Mouse (Mus musculus): ENCODE results near the gene B3gnt6. TPM values are rescaled to one million over a fixed set of nuclear protein-coding genes. Genes with fewer than 3 reads are reported as not detected.

Gene B3gnt6
- polyA plus RNA-seq, 1 experiment from 2014 or later = not detected

- WGBS = 28% methylated on average over 8 of the region's 8 CpGs
- Histone ChIP-seq H3K36me3 (no peaks in the 10 kb centered on the region), H3K4me1 (peaks cover 66% of the 10 kb centered on the region), H3K4me3 (no peak overlapping the region), H3K27me3 (ENCODE audit: low read depth, poor library complexity, severe bottlenecking) (0 out of 2 replicates have a peak, but pooled peaks cover 11% of the 10 kb centered on the region), H3K9me3 (replicated peaks) (no peaks in the 10 kb centered on the region), H3K27ac (0 out of 2 replicates have a peak overlapping the region, but pooled peaks have one; percentile 47)
- peak; percentile 65 for DNase-seq (ENCODE audit: low spot score)
Observed at GRCm38 (mm10) chr7:98155546-98156279, 43.6 kb downstream of the B3gnt6 start.

- Histone ChIP-seq H3K4me1 (peaks cover 67% of the 10 kb centered on the region), H3K36me3 (no peaks in the 10 kb centered on the region), H3K27me3 (ENCODE audit: low read depth, poor library complexity, severe bottlenecking) (0 out of 2 replicates have a peak, but pooled peaks cover 7% of the 10 kb centered on the region), H3K9me3 (replicated peaks) (no peaks in the 10 kb centered on the region), H3K27ac (no peak overlapping the region), H3K4me3 (no peak overlapping the region)
- DNase-seq (ENCODE audit: low spot score) = no peak
- 78% methylated on average over 5 of the region's 5 CpGs for WGBS
Observed at GRCm38 (mm10) chr7:98153892-98154291, 45.4 kb downstream of the B3gnt6 start.

GRCm38 (mm10) chr7:98153345-98153744 is 45.9 kb downstream of the B3gnt6 start:
- H3K27me3 ChIP-seq (ENCODE audit: low read depth, poor library complexity, severe bottlenecking) = 0 out of 2 replicates have a peak, but pooled peaks cover 4% of the 10 kb centered on the region
- no peaks in the 10 kb centered on the region for H3K9me3 ChIP-seq (replicated peaks)
- peaks cover 62% of the 10 kb centered on the region for H3K4me1 ChIP-seq
- H3K36me3 ChIP-seq = no peaks in the 10 kb centered on the region
- WGBS = 47% methylated on average over 3 of the region's 3 CpGs
- DNase-seq (ENCODE audit: low spot score) = no peak
- no peak overlapping the region for H3K27ac ChIP-seq
- H3K4me3 ChIP-seq = no peak overlapping the region

GRCm38 (mm10) chr7:98152400-98152799 is 46.9 kb downstream of the B3gnt6 start:
- Histone ChIP-seq H3K4me3 (no peak overlapping the region), H3K36me3 (no peaks in the 10 kb centered on the region), H3K4me1 (peaks cover 70% of the 10 kb centered on the region), H3K27ac (peak overlapping the region; percentile 17; the same call in 1 of the 2 replicates), H3K9me3 (replicated peaks) (no peaks in the 10 kb centered on the region), H3K27me3 (ENCODE audit: low read depth, poor library complexity, severe bottlenecking) (0 out of 2 replicates have a peak, but pooled peaks cover 4% of the 10 kb centered on the region)
- no peak for DNase-seq (ENCODE audit: low spot score)
- 39% methylated on average over 8 of the region's 8 CpGs for WGBS

- DNase-seq (ENCODE audit: low spot score) = no peak
- WGBS = 46% methylated on average over 5 of the region's 5 CpGs
- Histone ChIP-seq H3K9me3 (replicated peaks) (no peaks in the 10 kb centered on the region), H3K36me3 (no peaks in the 10 kb centered on the region), H3K27ac (peak overlapping the region; percentile 44; the same call in 1 of the 2 replicates), H3K4me1 (peaks cover 60% of the 10 kb centered on the region), H3K27me3 (ENCODE audit: low read depth, poor library complexity, severe bottlenecking) (0 out of 2 replicates have a peak, but pooled peaks cover 4% of the 10 kb centered on the region), H3K4me3 (no peak overlapping the region)
Observed at GRCm38 (mm10) chr7:98150525-98150924, 48.8 kb downstream of the B3gnt6 start.

- H3K4me1 ChIP-seq = peaks cover 56% of the 10 kb centered on the region
- 0 out of 2 replicates have a peak, but pooled peaks cover 4% of the 10 kb centered on the region for H3K27me3 ChIP-seq (ENCODE audit: low read depth, poor library complexity, severe bottlenecking)
- DNase-seq (ENCODE audit: low spot score) = no peak
- peak overlapping the region; percentile 44 for H3K27ac ChIP-seq
- no peak overlapping the region for H3K4me3 ChIP-seq
- 8% methylated on average over 3 of the region's 3 CpGs for WGBS
- no peaks in the 10 kb centered on the region for H3K36me3 ChIP-seq
- H3K9me3 ChIP-seq (replicated peaks) = no peaks in the 10 kb centered on the region
Observed at GRCm38 (mm10) chr7:98149802-98150201, 49.5 kb downstream of the B3gnt6 start.

GRCm38 (mm10) chr7:98148721-98149407 is 50.4 kb downstream of the B3gnt6 start:
- H3K36me3 ChIP-seq = no peaks in the 10 kb centered on the region
- WGBS = 66% methylated on average over 10 of the region's 10 CpGs
- peak overlapping the region; percentile 21; the same call in 1 of the 2 replicates for H3K27ac ChIP-seq
- no peaks in the 10 kb centered on the region for H3K9me3 ChIP-seq (replicated peaks)
- peaks cover 53% of the 10 kb centered on the region for H3K4me1 ChIP-seq
- 0 out of 2 replicates have a peak, but pooled peaks cover 4% of the 10 kb centered on the region for H3K27me3 ChIP-seq (ENCODE audit: low read depth, poor library complexity, severe bottlenecking)
- H3K4me3 ChIP-seq = no peak overlapping the region
- no peak for DNase-seq (ENCODE audit: low spot score)

- 0 out of 2 replicates have a peak, but pooled peaks cover 8% of the 10 kb centered on the region for H3K27me3 ChIP-seq (ENCODE audit: low read depth, poor library complexity, severe bottlenecking)
- H3K9me3 ChIP-seq (replicated peaks) = no peaks in the 10 kb centered on the region
- H3K27ac ChIP-seq = peak overlapping the region; percentile 20; the same call in 1 of the 2 replicates
- H3K4me3 ChIP-seq = no peak overlapping the region
- no peaks in the 10 kb centered on the region for H3K36me3 ChIP-seq
- no peak for DNase-seq (ENCODE audit: low spot score)
- WGBS = 82% methylated on average over 8 of the region's 8 CpGs
- peaks cover 50% of the 10 kb centered on the region for H3K4me1 ChIP-seq
Observed at GRCm38 (mm10) chr7:98147766-98148165, 51.5 kb downstream of the B3gnt6 start.

GRCm38 (mm10) chr7:98146447-98146845 is 52.8 kb downstream of the B3gnt6 start:
- 80% methylated on average over 8 of the region's 8 CpGs for WGBS
- H3K9me3 ChIP-seq (replicated peaks) = no peaks in the 10 kb centered on the region
- DNase-seq (ENCODE audit: low spot score) = no peak
- H3K27ac ChIP-seq = no peak overlapping the region
- H3K27me3 ChIP-seq (ENCODE audit: low read depth, poor library complexity, severe bottlenecking) = 0 out of 2 replicates have a peak, but pooled peaks cover 4% of the 10 kb centered on the region
- H3K4me3 ChIP-seq = no peak overlapping the region
- H3K36me3 ChIP-seq = no peaks in the 10 kb centered on the region
- H3K4me1 ChIP-seq = peaks cover 45% of the 10 kb centered on the region

- 86% methylated on average over 10 of the region's 12 CpGs for WGBS
- no peak overlapping the region for H3K27ac ChIP-seq
- DNase-seq (ENCODE audit: low spot score) = no peak
- H3K4me3 ChIP-seq = no peak overlapping the region
- H3K27me3 ChIP-seq (ENCODE audit: low read depth, poor library complexity, severe bottlenecking) = 0 out of 2 replicates have a peak, but pooled peaks cover 4% of the 10 kb centered on the region
- H3K36me3 ChIP-seq = no peaks in the 10 kb centered on the region
- H3K9me3 ChIP-seq (replicated peaks) = no peaks in the 10 kb centered on the region
- peaks cover 41% of the 10 kb centered on the region for H3K4me1 ChIP-seq
Observed at GRCm38 (mm10) chr7:98145842-98146446, 53.3 kb downstream of the B3gnt6 start.

GRCm38 (mm10) chr7:98145402-98145801 is 53.9 kb downstream of the B3gnt6 start, which contains the start of gene Omp:
Gene Omp, minus strand, starts transcription at chr7:98145502.
- Histone ChIP-seq H3K9me3 (replicated peaks) (no peaks in the 10 kb centered on the region), H3K4me3 (no peak within 1 kb of the TSS), H3K27ac (peak within 1 kb of the TSS; percentile 5; the same call in 1 of the 2 replicates), H3K4me1 (peaks cover 36% of the 10 kb centered on the region), H3K36me3 (no peaks in the 10 kb centered on the region), H3K27me3 (ENCODE audit: low read depth, poor library complexity, severe bottlenecking) (0 out of 2 replicates have a peak, but pooled peaks cover 4% of the 10 kb centered on the region)
- no peak for DNase-seq (ENCODE audit: low spot score)
- WGBS = 89% methylated on average over 5 of the region's 5 CpGs

GRCm38 (mm10) chr7:98142648-98143047 is 56.6 kb downstream of the B3gnt6 start:
- no peaks in the 10 kb centered on the region for H3K9me3 ChIP-seq (replicated peaks)
- no peak for DNase-seq (ENCODE audit: low spot score)
- 61% methylated on average over 3 of the region's 3 CpGs for WGBS
- H3K4me3 ChIP-seq = no peak overlapping the region
- no peaks in the 10 kb centered on the region for H3K36me3 ChIP-seq
- 0 out of 2 replicates have a peak, but pooled peaks cover 4% of the 10 kb centered on the region for H3K27me3 ChIP-seq (ENCODE audit: low read depth, poor library complexity, severe bottlenecking)
- no peak overlapping the region for H3K27ac ChIP-seq
- peaks cover 26% of the 10 kb centered on the region for H3K4me1 ChIP-seq

Measured in limb, embryonic 10.5 days (tissue).